Mouse (Mus musculus) ES-E14 (cell line): Measurements from ENCODE around the gene Zpr1.

Experiments used
- CHD2 ChIP-seq: IDR thresholded peaks from 2 replicates; pipeline ENCODE4 v1.6.1; 2014; ENCODE audit warnings: mild to moderate bottlenecking, low read depth, low read length, inconsistent platforms
- HCFC1 ChIP-seq: IDR thresholded peaks from 2 replicates; pipeline ENCODE4 v1.6.1; 2012; ENCODE audit warnings: low read length, inconsistent platforms, borderline replicate concordance; ENCODE audit not compliant: insufficient read depth
- MAFK ChIP-seq: IDR thresholded peaks from 2 replicates; pipeline ENCODE4 v1.6.1; 2014; ENCODE audit warnings: mild to moderate bottlenecking, low read depth, low read length, inconsistent platforms; ENCODE audit not compliant: insufficient read depth
- ZC3H11A ChIP-seq: IDR thresholded peaks from 2 replicates; pipeline ENCODE4 v1.6.1; 2012; ENCODE audit warnings: low read depth, mild to moderate bottlenecking, inconsistent platforms, low read length, borderline replicate concordance

DNA sequence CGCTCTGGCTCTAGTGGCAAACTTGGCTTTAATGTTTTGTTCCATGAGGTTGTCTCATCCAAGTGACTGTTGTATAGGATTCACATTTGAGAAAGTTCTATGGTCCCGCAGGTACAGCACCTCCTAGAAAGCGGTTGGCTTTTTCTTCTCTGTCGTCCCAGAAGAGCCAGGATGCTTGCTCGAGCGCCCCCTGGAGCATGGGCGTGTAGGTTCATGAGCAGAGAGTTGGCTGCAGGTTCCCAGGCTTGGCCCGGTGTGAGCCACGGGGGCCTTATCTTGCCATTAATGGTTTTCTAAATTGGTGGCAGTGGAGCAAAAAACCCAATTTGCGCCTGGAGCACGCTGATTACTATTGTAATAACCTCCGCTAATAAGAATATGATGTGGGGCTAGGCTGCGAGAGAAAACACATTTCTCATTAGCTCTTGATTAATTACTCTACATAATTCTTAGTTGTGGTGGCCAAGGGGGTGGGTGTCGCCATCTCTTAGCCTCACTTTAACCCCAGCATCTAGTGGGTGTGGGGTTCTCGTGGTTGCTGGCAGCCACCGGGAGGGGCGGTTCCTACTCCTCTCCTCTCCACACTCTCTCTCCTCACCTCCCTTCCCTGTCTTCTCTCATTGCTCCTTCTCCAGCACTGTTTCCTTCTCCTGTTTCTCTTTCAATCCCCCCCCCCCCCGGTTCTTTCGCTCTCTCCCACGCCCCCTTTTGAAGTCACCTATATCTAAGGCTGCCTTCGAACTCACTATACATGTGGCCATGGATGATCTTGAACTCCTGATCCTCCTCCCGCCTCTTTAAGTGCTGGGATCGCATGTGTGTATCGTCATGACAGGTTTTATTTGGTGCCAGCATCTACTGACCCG lies 55.1 kb downstream of the Zpr1 start:
- TF ChIP-seq HCFC1 (no peak), MAFK (no peak), CHD2 (no peak), ZC3H11A (no peak)
